Mouse (Mus musculus) limb, embryonic 14.5 days (tissue): Measurements from ENCODE around the gene Cpn1. TPM values are rescaled to one million over a fixed set of nuclear protein-coding genes. Genes with fewer than 3 reads are reported as not detected.

Experiments used
- ATAC-seq: fragments of 200-750 bp; cut with Nextera tagmentation; 2 replicates; pipeline ENCODE4 v1.8.0; 2017; ENCODE audit warnings: low read depth, moderate number of reproducible peaks, moderate TSS enrichment; ENCODE audit not compliant: low FRiP score
- DNase-seq: peaks from one replicate; pipeline ENCODE4 v3.0.0-alpha.2; 2015; ENCODE audit warnings: low spot score
- H3K27ac ChIP-seq: fragments of 300-500 bp; sonication (generic); replicated peaks from 2 replicates; pipeline ENCODE4 v1.5.1; 2014; ENCODE audit warnings: low read depth, mild to moderate bottlenecking, low read length, moderate library complexity, mixed read lengths
- H3K27me3 ChIP-seq: fragments of 300-500 bp; sonication (generic); 2 replicates; pipeline ENCODE4 v1.6.1; 2014; ENCODE audit warnings: low read length, mixed read lengths; ENCODE audit not compliant: control insufficient read depth, insufficient read depth
- H3K36me3 ChIP-seq: fragments of 300-500 bp; sonication (generic); 2 replicates; pipeline ENCODE4 v1.6.1; 2014; ENCODE audit warnings: mild to moderate bottlenecking, low read length, moderate library complexity, mixed read lengths; ENCODE audit not compliant: control insufficient read depth, insufficient read depth
- H3K4me1 ChIP-seq: fragments of 300-500 bp; sonication (generic); 2 replicates; pipeline ENCODE4 v1.6.1; 2014; ENCODE audit warnings: antibody characterized with exemption, low read length, mixed read lengths; ENCODE audit not compliant: control insufficient read depth, insufficient read depth
- H3K4me2 ChIP-seq: fragments of 300-500 bp; sonication (generic); replicated peaks from 2 replicates; pipeline ENCODE4 v1.6.1; 2014; ENCODE audit warnings: low read depth, mild to moderate bottlenecking, low read length, moderate library complexity; ENCODE audit not compliant: severe bottlenecking
- H3K4me3 ChIP-seq: fragments of 300-500 bp; sonication (generic); replicated peaks from 2 replicates; pipeline ENCODE4 v1.5.1; 2014; ENCODE audit warnings: low read length
- H3K9ac ChIP-seq: fragments of 300-500 bp; sonication (generic); 2 replicates; pipeline ENCODE4 v1.6.1; 2014; ENCODE audit warnings: mild to moderate bottlenecking, low read depth, low read length, moderate library complexity; ENCODE audit not compliant: severe bottlenecking
- H3K9me3 ChIP-seq: fragments of 300-500 bp; sonication (generic); 2 replicates; pipeline ENCODE4 v1.6.1; 2016; ENCODE audit warnings: low read length; ENCODE audit not compliant: control insufficient read depth
- POLR2A ChIP-seq: fragments of 200-500 bp; IDR thresholded peaks from 2 replicates; pipeline ENCODE4 v1.8.0; 2012; ENCODE audit warnings: inconsistent platforms, mild to moderate bottlenecking, moderate library complexity, borderline replicate concordance; ENCODE audit not compliant: insufficient read depth, insufficient read length; ENCODE audit errors: extremely low read depth
- WGBS: fragments of 180-500 bp; shearing (Covaris S2); extraction: QIAGEN DNeasy Blood & Tissue Kit; methylation state at CpG from one replicate; pipeline ENCODE4 v1.1.7; 2014; 5-methylcytosine and 5-hydroxymethylcytosine counted together
- polyA plus RNA-seq, 2 experiments: library from polyadenylated mRNA; depleted of rRNA in 1 of 2; stranded (reverse) in 1 of 2; unstranded in 1 of 2; fragments of >200 nt; fragmentation: Nextera tagmentation in 1 of 2; extraction: Ambion mirVana in 1 of 2; gene quantifications; 2 replicates each; pipeline versions ENCODE4 v1.2.1 to v1.2.3; 2012 to 2014

Cpn1 gene
- polyA plus RNA-seq, 2 experiments, result 0.14 to 0.19 TPM

DNA sequence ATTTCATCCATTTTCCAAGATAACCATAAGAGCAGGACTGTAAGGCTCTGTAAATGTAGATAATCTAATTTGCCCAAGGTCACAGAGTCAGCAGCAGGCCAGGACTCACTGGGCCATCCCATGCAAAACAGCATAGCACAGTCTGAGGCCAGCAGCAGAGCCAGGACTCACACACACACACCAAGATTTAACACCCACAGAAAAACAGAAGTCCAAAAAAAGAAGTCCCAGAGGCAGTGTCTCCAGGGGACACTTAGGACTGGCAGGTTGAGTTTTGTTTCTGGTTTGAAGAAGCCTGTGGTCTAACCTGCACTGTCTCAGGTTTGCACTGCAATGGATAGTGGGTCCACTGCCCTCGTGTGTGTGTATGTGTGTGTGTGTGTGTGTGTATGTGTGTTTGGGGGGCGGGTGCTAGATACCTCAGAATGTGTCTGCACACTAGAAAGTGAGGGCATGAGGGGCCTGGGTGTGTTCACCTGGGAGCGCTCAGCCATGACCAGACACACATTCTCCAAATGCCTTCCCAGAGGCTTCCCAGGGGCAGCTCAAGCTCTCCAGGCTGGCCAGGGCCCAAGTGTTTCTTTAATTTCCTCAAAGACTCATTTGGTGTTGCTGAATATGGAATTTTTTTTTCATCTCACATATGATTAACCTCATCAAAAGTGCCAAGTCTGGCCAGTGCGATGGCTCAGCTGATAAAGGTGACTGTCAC is 73.4 kb downstream of the Cpn1 start:
- Histone ChIP-seq H3K9ac (no peak overlapping the region), H3K36me3 (peaks cover 36% of the 10 kb centered on the region), H3K4me2 (no peak overlapping the region), H3K4me3 (no peak overlapping the region), H3K9me3 (no peaks in the 10 kb centered on the region), H3K27ac (no peak overlapping the region), H3K4me1 (peaks cover 8% of the 10 kb centered on the region; the same call in 1 of the 2 replicates), H3K27me3 (no peaks in the 10 kb centered on the region)
- DNase-seq (no peak), ATAC-seq (no peak)
- WGBS, result 80% methylated on average over 4 of the region's 4 CpGs
- TF ChIP-seq POLR2A, result no peak

DNA sequence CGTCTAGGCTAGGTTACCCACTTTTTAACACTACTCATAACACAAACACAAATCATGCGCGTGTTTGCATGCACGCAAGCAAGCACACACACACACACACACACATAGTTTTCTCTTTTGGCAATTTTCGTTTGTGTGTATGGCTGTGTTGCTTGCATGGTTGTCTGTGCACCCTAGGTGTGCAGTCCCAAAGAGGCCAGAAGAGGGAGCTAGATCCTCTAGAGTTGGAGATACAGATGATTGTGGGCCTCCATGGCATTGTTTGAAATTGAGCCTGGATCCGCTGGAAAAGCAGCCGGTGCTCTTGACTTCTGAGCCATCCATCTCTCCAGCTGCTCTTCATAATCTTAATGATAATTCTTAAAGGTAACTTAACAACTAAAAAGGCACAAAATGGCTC is 79.9 kb downstream of the Cpn1 start:
- ATAC-seq (no peak), DNase-seq (no peak)
- Histone ChIP-seq H3K4me1 (no peaks in the 10 kb centered on the region), H3K4me3 (no peak overlapping the region), H3K4me2 (no peak overlapping the region), H3K27ac (no peak overlapping the region), H3K27me3 (no peaks in the 10 kb centered on the region), H3K9ac (no peak overlapping the region), H3K9me3 (no peaks in the 10 kb centered on the region), H3K36me3 (peaks cover 53% of the 10 kb centered on the region)
- TF ChIP-seq POLR2A, result no peak
- 91% methylated on average over 7 of the region's 7 CpGs for WGBS

Other genes with a start within 250 kb of the Cpn1 start
- 7.0 and 8.2 TPM in 2 replicates for gene Cutc, start 233.6 kb downstream of the Cpn1 start, polyA plus RNA-seq (2012; rRNA removed)
- gene Cutc, start 233.6 kb downstream of the Cpn1 start, polyA plus RNA-seq (2014; fragmentation: Nextera tagmentation; extraction: Ambion mirVana), result 13.0 and 13.3 TPM in 2 replicates
- 15.8 and 17.7 TPM in 2 replicates for gene Cox15, start 233.6 kb downstream of the Cpn1 start, polyA plus RNA-seq (2012; rRNA removed)
- 7.7 and 8.8 TPM in 2 replicates for gene Cox15, start 233.6 kb downstream of the Cpn1 start, polyA plus RNA-seq (2014; fragmentation: Nextera tagmentation; extraction: Ambion mirVana)
- 0.11 and 0.18 TPM in 2 replicates for gene Abcc2, start 204.4 kb downstream of the Cpn1 start, polyA plus RNA-seq (2012; rRNA removed)
- gene Abcc2, start 204.4 kb downstream of the Cpn1 start, polyA plus RNA-seq (2014; fragmentation: Nextera tagmentation; extraction: Ambion mirVana), result 0.32 TPM in 1 of 2 replicates, not detected in the other
- 33.0 and 39.7 TPM in 2 replicates for gene Dnmbp, start 46.4 kb downstream of the Cpn1 start, polyA plus RNA-seq (2012; rRNA removed)
- gene Dnmbp, start 46.4 kb downstream of the Cpn1 start, polyA plus RNA-seq (2014; fragmentation: Nextera tagmentation; extraction: Ambion mirVana), result 23.3 and 26.1 TPM in 2 replicates
- gene Cyp2c23, start 42.7 kb upstream of the Cpn1 start, polyA plus RNA-seq (2012; rRNA removed), result 0.04 and 0.05 TPM in 2 replicates
- 0.12 TPM in 1 of 2 replicates, not detected in the other for gene Cyp2c23, start 42.7 kb upstream of the Cpn1 start, polyA plus RNA-seq (2014; fragmentation: Nextera tagmentation; extraction: Ambion mirVana)
- 31.4 and 35.9 TPM in 2 replicates for gene Erlin1, start 83.2 kb upstream of the Cpn1 start, polyA plus RNA-seq (2012; rRNA removed)
- 32.3 and 38.0 TPM in 2 replicates for gene Erlin1, start 83.2 kb upstream of the Cpn1 start, polyA plus RNA-seq (2014; fragmentation: Nextera tagmentation; extraction: Ambion mirVana)
- gene Chuk, start 120.9 kb upstream of the Cpn1 start, polyA plus RNA-seq (2012; rRNA removed), result 60.3 and 64.9 TPM in 2 replicates
- 37.0 and 42.2 TPM in 2 replicates for gene Chuk, start 120.9 kb upstream of the Cpn1 start, polyA plus RNA-seq (2014; fragmentation: Nextera tagmentation; extraction: Ambion mirVana)
- 21.6 and 25.2 TPM in 2 replicates for gene Cwf19l1, start 149.3 kb upstream of the Cpn1 start, polyA plus RNA-seq (2012; rRNA removed)
- 26.3 and 29.6 TPM in 2 replicates for gene Cwf19l1, start 149.3 kb upstream of the Cpn1 start, polyA plus RNA-seq (2014; fragmentation: Nextera tagmentation; extraction: Ambion mirVana)
- 50.5 and 74.8 TPM in 2 replicates for gene Bloc1s2, start 159.9 kb upstream of the Cpn1 start, polyA plus RNA-seq (2012; rRNA removed)
- 82.1 and 87.5 TPM in 2 replicates for gene Bloc1s2, start 159.9 kb upstream of the Cpn1 start, polyA plus RNA-seq (2014; fragmentation: Nextera tagmentation; extraction: Ambion mirVana)
- 0.01 and 0.03 TPM in 2 replicates for gene Pkd2l1, start 205.9 kb upstream of the Cpn1 start, polyA plus RNA-seq (2012; rRNA removed)
- not detected in 2 replicates for gene Pkd2l1, start 205.9 kb upstream of the Cpn1 start, polyA plus RNA-seq (2014; fragmentation: Nextera tagmentation; extraction: Ambion mirVana)
- gene Scd3, start 216.7 kb upstream of the Cpn1 start, polyA plus RNA-seq (2012; rRNA removed), result not detected in 2 replicates
- gene Scd3, start 216.7 kb upstream of the Cpn1 start, polyA plus RNA-seq (2014; fragmentation: Nextera tagmentation; extraction: Ambion mirVana), result 0.21 TPM in 1 of 2 replicates, not detected in the other